Mouse (Mus musculus) embryonic stem cell, embryonic (primary cell): ENCODE results near the gene Acp5.

Source experiments
- CTCF ChIA-PET, 4 experiments: fragments of 300-600 bp in 2 of 4; fragments of 350-600 bp in 2 of 4; sonication (Branson Sonifier 250); formaldehyde crosslinking; loops; one replicate each; lab custom pipeline; 2022; ENCODE audit warnings: inconsistent platforms in 2 of 4; lab: Charles Lee
- POLR2A ChIA-PET, 4 experiments: fragments of 300-600 bp in 2 of 4; fragments of 350-600 bp in 2 of 4; sonication (Branson Sonifier 250); formaldehyde crosslinking; loops; one replicate each; lab custom pipeline; 2022; ENCODE audit warnings: antibody characterized with exemption in 4 of 4, inconsistent platforms in 1 of 4; lab: Charles Lee

The Acp5 gene

DNA sequence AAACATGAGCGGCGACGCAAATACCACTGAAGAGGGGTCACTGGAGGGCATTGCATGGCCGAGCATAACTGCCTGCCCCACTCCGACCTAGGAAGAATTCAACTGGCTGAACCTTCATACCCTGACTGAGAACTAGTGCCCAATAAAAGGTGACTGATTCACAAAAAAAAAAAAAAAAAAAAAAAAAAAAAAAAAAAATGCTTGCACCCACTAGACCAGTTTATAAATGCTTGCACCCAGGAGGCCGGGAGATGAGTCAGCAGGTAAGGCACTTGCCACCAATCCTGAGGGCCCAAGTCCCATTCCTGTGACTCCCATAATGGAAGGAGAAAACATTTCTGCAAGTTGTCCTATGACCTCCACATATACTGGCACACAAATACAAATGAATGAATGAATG lies 42.8 kb downstream of the Acp5 start:
- ChIA-PET CTCF (interaction anchor here in 1 of 4 experiments (0.7 kb wide), 1 partner anchor 135 kb away, joined by 3 read pairs; no protein-coding TSS in a partner anchor), POLR2A (interaction anchor here in 1 of 4 experiments (0.6 kb wide), 1 partner anchor 132 kb away, joined by 3 read pairs; no protein-coding TSS in a partner anchor)

DNA sequence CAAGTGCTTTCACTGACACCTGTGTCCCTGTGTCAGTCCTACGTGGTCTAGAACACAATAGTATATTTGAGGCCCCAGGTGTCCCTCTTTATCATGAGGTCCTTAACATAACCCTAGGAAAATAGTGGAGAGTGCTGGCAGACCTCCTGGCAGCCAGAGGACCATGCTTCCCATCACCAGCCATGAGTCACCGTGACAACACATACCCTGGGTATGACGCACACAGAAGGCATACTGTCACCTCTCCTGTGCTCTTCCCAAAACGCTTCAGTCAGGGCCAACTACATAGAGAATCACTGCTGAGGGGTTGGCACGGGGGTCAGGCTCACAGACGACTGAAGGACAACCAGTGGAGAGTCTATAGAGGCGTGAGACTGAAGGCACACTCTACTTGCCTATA lies 45.5 kb downstream of the Acp5 start:
- ChIA-PET POLR2A (interaction anchor here in 3 of 4 experiments (0.5 to 5.1 kb wide), 6 partner anchors 13 to 108 kb away, joined by 3 to 45 read pairs (median 3); partner anchors contain the start of genes Gm49318 (in 1 of the 3) and Zfp653 (in 1 of the 3)), CTCF (interaction anchor here in 1 of 4 experiments (1.0 kb wide), 1 partner anchor 66 kb away, joined by 3 read pairs; no protein-coding TSS in a partner anchor)

DNA sequence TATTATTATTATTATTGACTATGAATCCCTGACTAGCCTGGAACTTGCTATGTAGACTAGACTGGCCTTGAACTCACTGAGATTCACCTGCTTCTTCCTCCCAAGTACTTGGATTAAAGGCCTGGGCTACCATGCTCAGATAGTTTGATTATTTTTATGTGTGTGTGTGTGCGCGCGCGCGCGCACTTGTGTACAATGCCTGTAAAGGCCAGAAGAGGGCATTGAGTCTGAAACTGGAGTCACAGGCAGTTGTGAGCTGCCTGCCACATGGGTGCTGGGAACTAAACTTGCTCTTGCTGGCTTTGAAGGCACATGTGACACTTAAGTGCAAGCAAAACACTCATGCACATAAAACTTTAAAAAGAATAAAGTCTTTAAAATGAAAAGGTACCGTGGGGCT lies 46.2 kb downstream of the Acp5 start:
- CTCF ChIA-PET: interaction anchor here in 1 of 4 experiments (1.0 kb wide), 1 partner anchor 66 kb away, joined by 3 read pairs; no protein-coding TSS in a partner anchor
- POLR2A ChIA-PET: interaction anchor here in 2 of 4 experiments (1.4 to 5.1 kb wide), 3 partner anchors 18 to 42 kb away, joined by 3 to 45 read pairs (median 3); partner anchors contain the start of genes Gm49318 (in 1 of the 2) and Zfp653 (in 1 of the 2)

DNA sequence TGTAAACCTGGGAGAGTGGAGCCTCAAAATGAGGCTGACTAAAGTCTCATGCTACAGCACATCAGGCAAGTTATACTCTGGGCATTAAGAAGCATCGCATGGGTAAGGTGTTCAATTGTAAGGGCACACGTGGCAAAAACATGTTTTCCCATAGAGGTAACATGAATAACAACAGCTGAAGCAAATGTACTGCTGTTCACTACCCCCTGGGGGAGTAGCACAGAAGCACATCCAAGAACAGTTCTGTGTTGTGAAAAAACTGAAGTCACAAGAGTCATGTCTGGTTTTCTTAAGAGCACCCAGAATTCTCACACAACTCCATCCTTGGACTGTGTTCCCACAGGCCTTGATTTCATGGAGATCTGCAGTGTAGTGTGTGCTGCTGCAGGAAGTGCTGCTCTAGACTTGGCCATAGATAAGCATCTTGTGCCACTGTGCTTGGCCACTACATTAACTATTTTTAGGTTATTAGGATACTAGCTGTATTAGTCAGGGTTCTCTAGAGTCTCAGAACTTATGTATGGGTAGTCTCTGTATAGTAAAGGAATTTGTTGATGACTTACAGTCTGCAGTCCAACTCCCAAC lies 48.4 kb downstream of the Acp5 start:
- ChIA-PET CTCF (interaction anchor here in 2 of 4 experiments (1.0 to 1.5 kb wide), 3 partner anchors 9 kb away, joined by 3 to 4 read pairs (median 3); no protein-coding TSS in a partner anchor), POLR2A (interaction anchor here in 2 of 4 experiments (0.7 to 5.1 kb wide), 3 partner anchors 16 to 775 kb away, joined by 3 to 45 read pairs (median 6); partner anchors contain the start of genes Ap1m2 (in 1 of the 2), Elavl3 (in 1 of the 2), Gm49318 (in 1 of the 2) and Zfp653 (in 1 of the 2))

DNA sequence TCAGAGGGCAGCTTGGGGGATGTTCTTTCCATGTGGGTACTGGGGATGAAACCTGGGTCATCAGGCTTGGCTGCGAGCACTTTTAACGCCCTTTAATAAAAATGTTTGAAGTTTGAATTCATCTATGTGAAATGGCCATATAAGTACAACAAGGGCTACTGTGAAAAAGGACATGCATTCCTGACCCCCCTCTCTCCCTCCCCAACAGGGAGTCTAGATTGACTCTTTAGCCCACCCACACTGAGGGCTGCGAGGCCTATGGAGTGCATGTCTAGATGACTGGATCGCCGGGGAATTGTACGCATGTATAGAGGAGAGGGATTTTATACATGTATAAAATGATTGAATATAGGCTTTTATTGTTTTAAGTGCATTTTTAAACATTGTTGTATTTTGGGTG lies 49.5 kb downstream of the Acp5 start:
- CTCF ChIA-PET: interaction anchor here in 3 of 4 experiments (0.6 to 1.5 kb wide), 13 partner anchors 10 to 559 kb away, joined by 3 to 15 read pairs (median 4); partner anchors contain the start of genes Gm49318 (in 1 of the 3) and Zfp653 (in 1 of the 3)
- POLR2A ChIA-PET: interaction anchor here (0.5 to 5.1 kb wide), 33 partner anchors 9 to 795 kb away, joined by 3 to 45 read pairs (median 5); partner anchors contain the start of genes Gm49318 (in 3 of the 4), Zfp653 (in 2 of the 4), Ccdc159 (in 1 of the 4) and Cdkn2d (in 1 of the 4)

DNA sequence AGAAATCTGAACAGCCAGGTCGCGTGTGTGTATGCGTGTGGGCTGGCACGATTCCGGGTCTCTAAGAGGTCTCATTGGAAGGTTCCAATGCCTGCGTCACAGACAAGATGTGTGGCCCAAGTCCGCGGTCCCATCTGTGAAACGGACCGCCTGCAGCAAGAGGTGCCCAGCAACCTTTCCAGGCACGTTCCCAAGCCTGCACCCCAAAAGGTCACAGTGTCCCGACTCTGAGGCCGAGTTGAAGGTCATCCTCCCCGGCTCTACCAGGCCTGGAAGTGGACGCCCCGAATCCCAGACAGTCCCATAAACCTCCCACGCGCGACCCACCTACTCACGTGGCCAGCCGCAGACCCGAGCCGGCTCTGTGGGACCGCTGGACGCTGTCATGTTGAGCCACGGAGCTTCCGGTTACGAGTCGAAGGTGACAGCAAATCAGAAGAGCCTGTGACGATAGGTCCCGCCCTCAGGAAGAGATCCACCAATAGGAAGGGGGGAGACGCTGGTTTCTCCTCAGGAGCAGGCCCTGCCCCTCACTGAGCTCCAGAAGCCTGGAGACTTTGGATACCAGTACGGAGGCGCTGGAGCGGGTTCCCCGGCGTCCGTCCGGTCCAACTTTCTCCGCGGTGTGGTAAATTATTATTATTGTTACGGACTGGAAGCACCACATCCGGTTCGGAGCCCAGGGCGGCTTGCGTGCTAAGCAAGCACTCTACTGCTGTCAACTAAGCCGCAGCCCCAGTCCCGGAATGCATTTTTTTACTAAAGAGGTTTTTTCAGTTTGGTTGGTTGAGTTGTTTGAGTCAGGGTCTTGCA lies 50.3 kb downstream of the Acp5 start, which contains the start of gene Ecsit:
Ecsit (minus strand) TSS at position 417 of the 813 bp plus-strand sequence.
- ChIA-PET CTCF (interaction anchor here in 3 of 4 experiments (0.5 to 1.5 kb wide), 17 partner anchors 10 to 670 kb away, joined by 3 to 15 read pairs (median 4); partner anchors contain the start of genes Gm49318 (in 1 of the 3) and Zfp653 (in 1 of the 3)), POLR2A (interaction anchor here in 3 of 4 experiments (0.5 to 5.1 kb wide), 40 partner anchors 8 to 794 kb away, joined by 3 to 45 read pairs (median 5); partner anchors contain the start of genes Gm49318 (in 3 of the 3), Zfp653 (in 2 of the 3), Ccdc159 (in 1 of the 3) and Cdkn2d (in 1 of the 3))

DNA sequence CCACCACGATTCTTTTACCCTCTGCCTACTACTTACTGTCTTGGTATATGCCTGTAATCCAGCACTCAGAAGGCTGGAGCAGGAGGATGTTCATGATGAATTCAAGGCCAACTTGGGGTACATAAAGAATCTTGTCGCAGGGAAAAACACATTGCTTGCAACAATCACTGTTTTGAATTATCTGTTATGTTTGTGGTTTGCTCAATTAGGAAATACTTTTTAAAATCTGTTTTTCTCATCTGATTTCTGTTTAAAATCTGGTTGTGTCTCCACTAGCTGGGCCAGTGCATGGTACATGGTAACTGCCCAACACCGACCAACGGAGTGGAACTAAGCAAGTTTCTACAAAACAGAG lies 50.9 kb downstream of the Acp5 start:
- POLR2A ChIA-PET: interaction anchor here in 3 of 4 experiments (0.7 to 5.1 kb wide), 25 partner anchors 8 to 383 kb away, joined by 3 to 45 read pairs (median 5); partner anchors contain the start of genes Gm49318 (in 2 of the 3), Zfp653 (in 2 of the 3), Ccdc159 (in 1 of the 3) and Cnn1 (in 1 of the 3)

More for the DNA sequence above, 50.9 kb downstream of the Acp5 start:
- CTCF ChIA-PET: interaction anchor here in 1 of 4 experiments (1.0 to 1.5 kb wide), 8 partner anchors 11 to 58 kb away, joined by 3 to 15 read pairs (median 4); partner anchors contain the start of genes Gm49318 and Zfp653
